Mouse (Mus musculus): Measurements from ENCODE around the gene Nsf. TPM values are rescaled to one million over a fixed set of nuclear protein-coding genes. Genes with fewer than 3 reads are reported as not detected.

Gene Nsf
- polyA plus RNA-seq, 1 experiment from 2014 or later, result 59.1 TPM

GRCm38 (mm10) chr11:103772505-103773386, 181.1 kb downstream of the Nsf start:
- H3K9me3 ChIP-seq (ENCODE audit: control insufficient read depth, low read length), result no peaks in the 10 kb centered on the region
- H3K27ac ChIP-seq (ENCODE audit: low read depth, low read length), result no peak overlapping the region; the same call in 1 of the 2 replicates
- H3K4me3 ChIP-seq (ENCODE audit: low read depth, low read length), result peak overlapping the region; percentile 54
- peak overlapping the region; percentile 66 for H3K4me2 ChIP-seq
- H3K9ac ChIP-seq (ENCODE audit: low read length), result peak overlapping the region; percentile 70
- H3K36me3 ChIP-seq (ENCODE audit: control insufficient read depth, insufficient read depth, low read length), result no peaks in the 10 kb centered on the region
- ATAC-seq (ENCODE audit: low FRiP score), result no peak
- DNase-seq (ENCODE audit: low spot score, missing footprints), result peak; percentile 96
- peaks cover 62% of the 10 kb centered on the region for H3K27me3 ChIP-seq (ENCODE audit: control insufficient read depth, insufficient read depth, low read length)
- H3K4me1 ChIP-seq (ENCODE audit: control insufficient read depth, insufficient read depth, low read length), result peaks cover 37% of the 10 kb centered on the region
- WGBS, result 2% methylated on average over 23 of the region's 23 CpGs

Other genes with a start within 250 kb of the Nsf start
- gene Wnt9b, start 204.2 kb downstream of the Nsf start, polyA plus RNA-seq (2014; fragmentation: Nextera tagmentation; extraction: Ambion mirVana), result 0.25 and 0.36 TPM in 2 replicates
- gene Wnt3, start 179.9 kb downstream of the Nsf start, polyA plus RNA-seq (2014; fragmentation: Nextera tagmentation; extraction: Ambion mirVana), result 13.8 and 14.2 TPM in 2 replicates
- 152 and 162 TPM in 2 replicates for gene Arf2, start 12.7 kb upstream of the Nsf start, polyA plus RNA-seq (2014; fragmentation: Nextera tagmentation; extraction: Ambion mirVana)
- 0.33 and 0.60 TPM in 2 replicates for gene Crhr1, start 178.8 kb upstream of the Nsf start, polyA plus RNA-seq (2014; fragmentation: Nextera tagmentation; extraction: Ambion mirVana)
- gene Sppl2c, start 232.3 kb upstream of the Nsf start, polyA plus RNA-seq (2014; fragmentation: Nextera tagmentation; extraction: Ambion mirVana), result not detected in 2 replicates

Measured in midbrain, embryonic 11.5 days (tissue).